Mouse (Mus musculus) erythroblast, adult 5-6 weeks (primary cell): ENCODE measurements around the gene Krt87. TPM values are rescaled to one million over a fixed set of nuclear protein-coding genes. Genes with fewer than 3 reads are reported as not detected.

Source experiments
- total RNA-seq, 2 experiments: library from RNA; stranded (forward) in 1 of 2; stranded (reverse) in 1 of 2; fragments of 150-400 nt in 1 of 2; fragments of 200-764, 138-1000 nt in 1 of 2; gene quantifications; 2 replicates each; pipeline versions ENCODE4 v1.2.3 to v1.2.4; 2015 to 2017; ENCODE audit warnings: low replicate concordance in 2 of 2

Gene Krt87
- total RNA-seq, 2 experiments from 2014 or later: not detected

Other genes starting within 250 kb of the Krt87 start
- not detected in 2 replicates for gene Grasp, start 214.6 kb downstream of the Krt87 start, total RNA-seq (2015; ENCODE audit: low replicate concordance)
- 0.84 TPM in 1 of 2 replicates, not detected in the other for gene Grasp, start 214.6 kb downstream of the Krt87 start, total RNA-seq (2017; ENCODE audit: low replicate concordance)
- gene Nr4a1, start 184.5 kb downstream of the Krt87 start, total RNA-seq (2015; ENCODE audit: low replicate concordance): 3.3 and 11.3 TPM in 2 replicates
- gene Nr4a1, start 184.5 kb downstream of the Krt87 start, total RNA-seq (2017; ENCODE audit: low replicate concordance): 6.0 and 15.7 TPM in 2 replicates
- 7.9 and 14.2 TPM in 2 replicates for gene Atg101, start 154.5 kb downstream of the Krt87 start, total RNA-seq (2015; ENCODE audit: low replicate concordance)
- 13.0 and 14.1 TPM in 2 replicates for gene Atg101, start 154.5 kb downstream of the Krt87 start, total RNA-seq (2017; ENCODE audit: low replicate concordance)
- not detected in 2 replicates for gene 6030408B16Rik, start 145.6 kb downstream of the Krt87 start, total RNA-seq (2015; ENCODE audit: low replicate concordance)
- not detected in 2 replicates for gene 6030408B16Rik, start 145.6 kb downstream of the Krt87 start, total RNA-seq (2017; ENCODE audit: low replicate concordance)
- gene Krt80, start 68.6 kb downstream of the Krt87 start, total RNA-seq (2015; ENCODE audit: low replicate concordance): 9.4 and 9.6 TPM in 2 replicates
- gene Krt80, start 68.6 kb downstream of the Krt87 start, total RNA-seq (2017; ENCODE audit: low replicate concordance): 2.4 TPM in 2 replicates
- not detected in 2 replicates for gene Krt7, start 27.8 kb downstream of the Krt87 start, total RNA-seq (2015; ENCODE audit: low replicate concordance)
- gene Krt7, start 27.8 kb downstream of the Krt87 start, total RNA-seq (2017; ENCODE audit: low replicate concordance): 1.2 and 5.6 TPM in 2 replicates
- not detected in 2 replicates for gene Krt88, start 8.9 kb upstream of the Krt87 start, total RNA-seq (2015; ENCODE audit: low replicate concordance)
- not detected in 2 replicates for gene Krt88, start 8.9 kb upstream of the Krt87 start, total RNA-seq (2017; ENCODE audit: low replicate concordance)
- not detected in 2 replicates for gene Krt81, start 24.9 kb upstream of the Krt87 start, total RNA-seq (2015; ENCODE audit: low replicate concordance)
- gene Krt81, start 24.9 kb upstream of the Krt87 start, total RNA-seq (2017; ENCODE audit: low replicate concordance): not detected in 2 replicates
- gene Krt86, start 34.7 kb upstream of the Krt87 start, total RNA-seq (2015; ENCODE audit: low replicate concordance): not detected in 2 replicates
- not detected in 2 replicates for gene Krt86, start 34.7 kb upstream of the Krt87 start, total RNA-seq (2017; ENCODE audit: low replicate concordance)
- gene Krt83, start 52.7 kb upstream of the Krt87 start, total RNA-seq (2015; ENCODE audit: low replicate concordance): not detected in 2 replicates
- 0.56 TPM in 1 of 2 replicates, not detected in the other for gene Krt83, start 52.7 kb upstream of the Krt87 start, total RNA-seq (2017; ENCODE audit: low replicate concordance)
- gene Gm49425, start 78.5 kb upstream of the Krt87 start, total RNA-seq (2015; ENCODE audit: low replicate concordance): not detected in 2 replicates
- not detected in 2 replicates for gene Gm49425, start 78.5 kb upstream of the Krt87 start, total RNA-seq (2017; ENCODE audit: low replicate concordance)
- not detected in 2 replicates for gene Krt84, start 94.0 kb upstream of the Krt87 start, total RNA-seq (2015; ENCODE audit: low replicate concordance)
- gene Krt84, start 94.0 kb upstream of the Krt87 start, total RNA-seq (2017; ENCODE audit: low replicate concordance): not detected in 2 replicates
- not detected in 2 replicates for gene Krt82, start 111.9 kb upstream of the Krt87 start, total RNA-seq (2015; ENCODE audit: low replicate concordance)
- not detected in 2 replicates for gene Krt82, start 111.9 kb upstream of the Krt87 start, total RNA-seq (2017; ENCODE audit: low replicate concordance)
- not detected in 2 replicates for gene Krt90, start 124.1 kb upstream of the Krt87 start, total RNA-seq (2015; ENCODE audit: low replicate concordance)
- gene Krt90, start 124.1 kb upstream of the Krt87 start, total RNA-seq (2017; ENCODE audit: low replicate concordance): not detected in 2 replicates
- gene Krt75, start 135.1 kb upstream of the Krt87 start, total RNA-seq (2015; ENCODE audit: low replicate concordance): not detected in 2 replicates
- not detected in 2 replicates for gene Krt75, start 135.1 kb upstream of the Krt87 start, total RNA-seq (2017; ENCODE audit: low replicate concordance)
- gene Gm5414, start 189.4 kb upstream of the Krt87 start, total RNA-seq (2015; ENCODE audit: low replicate concordance): not detected in 2 replicates
- gene Gm5414, start 189.4 kb upstream of the Krt87 start, total RNA-seq (2017; ENCODE audit: low replicate concordance): not detected in 2 replicates
- not detected in 2 replicates for gene Gm5478, start 208.6 kb upstream of the Krt87 start, total RNA-seq (2015; ENCODE audit: low replicate concordance)
- not detected in 2 replicates for gene Gm5478, start 208.6 kb upstream of the Krt87 start, total RNA-seq (2017; ENCODE audit: low replicate concordance)
- not detected in 2 replicates for gene Krt6b, start 241.5 kb upstream of the Krt87 start, total RNA-seq (2015; ENCODE audit: low replicate concordance)
- not detected in 2 replicates for gene Krt6b, start 241.5 kb upstream of the Krt87 start, total RNA-seq (2017; ENCODE audit: low replicate concordance)